Mouse (Mus musculus) liver, postnatal 0 days (tissue): ENCODE results near the gene Sun5.

Source experiments
- CTCF ChIP-seq: sonication (generic); IDR thresholded peaks from 2 replicates; pipeline ENCODE4 v1.5.1; 2016; ENCODE audit warnings: antibody characterized with exemption, low read depth
- EP300 ChIP-seq: IDR thresholded peaks from 2 replicates; pipeline ENCODE4 v1.6.1; 2016; ENCODE audit warnings: antibody characterized with exemption, low read depth, mild to moderate bottlenecking

GRCm38 (mm10) chr2:153861960-153862359, 8.9 kb downstream of the Sun5 start:
- TF ChIP-seq CTCF (no peak), EP300 (no peak)
